Mouse (Mus musculus) heart, adult 9 months (tissue): ENCODE results near the gene Dpm3.

Experiments used
- DNase-seq, 2 experiments: peaks; one replicate each; pipeline ENCODE4 v3.0.0; 2022; ENCODE audit warnings: low spot score in 2 of 2

The Dpm3 gene

GRCm38 (mm10) chr3:89268916-89269315 lies 9.8 kb downstream of the Dpm3 start:
- no peak for DNase-seq

GRCm38 (mm10) chr3:89270051-89270755 lies 11.0 kb downstream of the Dpm3 start, which contains the start of gene Slc50a1:
Slc50a1 (minus strand) TSS chr3:89270570.
- DNase-seq = peak; percentile 87 to 89

GRCm38 (mm10) chr3:89270891-89271290 lies 11.7 kb downstream of the Dpm3 start:
- DNase-seq = peak; percentile 64

GRCm38 (mm10) chr3:89271760-89272159 lies 12.6 kb downstream of the Dpm3 start:
- no peak for DNase-seq

GRCm38 (mm10) chr3:89276061-89276460 lies 16.9 kb downstream of the Dpm3 start:
- no peak for DNase-seq

GRCm38 (mm10) chr3:89277281-89278021 lies 18.3 kb downstream of the Dpm3 start:
- peak; percentile 58 to 62 for DNase-seq

GRCm38 (mm10) chr3:89278107-89278506 lies 18.9 kb downstream of the Dpm3 start:
- DNase-seq = peak; percentile 85 to 90

GRCm38 (mm10) chr3:89278643-89279042 lies 19.5 kb downstream of the Dpm3 start:
- no peak for DNase-seq

GRCm38 (mm10) chr3:89279153-89279890 lies 20.2 kb downstream of the Dpm3 start:
- DNase-seq = peak; percentile 90

- peak; percentile 43 to 58 for DNase-seq
These were observed 21.0 kb downstream of the Dpm3 start for GRCm38 (mm10) chr3:89280050-89280605.

- peak; percentile 84 to 86 for DNase-seq
These were observed 21.7 kb downstream of the Dpm3 start, which contains the start of gene Efna1 for GRCm38 (mm10) chr3:89280606-89281511. Efna1 (minus strand) TSS chr3:89281142.

- peak; percentile 77 to 88 for DNase-seq
These were observed 22.6 kb downstream of the Dpm3 start for GRCm38 (mm10) chr3:89281579-89282290.

GRCm38 (mm10) chr3:89282291-89282643 lies 23.1 kb downstream of the Dpm3 start:
- DNase-seq = no peak

GRCm38 (mm10) chr3:89284261-89284660 lies 25.1 kb downstream of the Dpm3 start:
- no peak for DNase-seq

GRCm38 (mm10) chr3:89285526-89285925 lies 26.4 kb downstream of the Dpm3 start:
- no peak for DNase-seq

GRCm38 (mm10) chr3:89287286-89287685 lies 28.1 kb downstream of the Dpm3 start:
- DNase-seq = no peak

GRCm38 (mm10) chr3:89288503-89288928 lies 29.4 kb downstream of the Dpm3 start:
- peak in 1 of 2 experiments; percentile 60 for DNase-seq

GRCm38 (mm10) chr3:89291874-89292273 lies 32.7 kb downstream of the Dpm3 start:
- no peak for DNase-seq

GRCm38 (mm10) chr3:89292303-89292702 lies 33.1 kb downstream of the Dpm3 start:
- no peak for DNase-seq

- no peak for DNase-seq
These were observed 34.2 kb downstream of the Dpm3 start for GRCm38 (mm10) chr3:89293247-89293918.
